Mouse (Mus musculus) c-Kit-positive CD71-positive TER-119-positive erythroid progenitor cells, embryonic 14.5 days (primary cell): Measurements from ENCODE around the gene Zfhx2.
A peak's percentile ranks its signal among the peaks of the same experiment; 100 is the strongest.

Source experiments
- DNase-seq: peaks from one replicate; pipeline ENCODE4 v3.0.0-alpha.2; 2013; ENCODE audit warnings: low spot score

Gene Zfhx2

DNA sequence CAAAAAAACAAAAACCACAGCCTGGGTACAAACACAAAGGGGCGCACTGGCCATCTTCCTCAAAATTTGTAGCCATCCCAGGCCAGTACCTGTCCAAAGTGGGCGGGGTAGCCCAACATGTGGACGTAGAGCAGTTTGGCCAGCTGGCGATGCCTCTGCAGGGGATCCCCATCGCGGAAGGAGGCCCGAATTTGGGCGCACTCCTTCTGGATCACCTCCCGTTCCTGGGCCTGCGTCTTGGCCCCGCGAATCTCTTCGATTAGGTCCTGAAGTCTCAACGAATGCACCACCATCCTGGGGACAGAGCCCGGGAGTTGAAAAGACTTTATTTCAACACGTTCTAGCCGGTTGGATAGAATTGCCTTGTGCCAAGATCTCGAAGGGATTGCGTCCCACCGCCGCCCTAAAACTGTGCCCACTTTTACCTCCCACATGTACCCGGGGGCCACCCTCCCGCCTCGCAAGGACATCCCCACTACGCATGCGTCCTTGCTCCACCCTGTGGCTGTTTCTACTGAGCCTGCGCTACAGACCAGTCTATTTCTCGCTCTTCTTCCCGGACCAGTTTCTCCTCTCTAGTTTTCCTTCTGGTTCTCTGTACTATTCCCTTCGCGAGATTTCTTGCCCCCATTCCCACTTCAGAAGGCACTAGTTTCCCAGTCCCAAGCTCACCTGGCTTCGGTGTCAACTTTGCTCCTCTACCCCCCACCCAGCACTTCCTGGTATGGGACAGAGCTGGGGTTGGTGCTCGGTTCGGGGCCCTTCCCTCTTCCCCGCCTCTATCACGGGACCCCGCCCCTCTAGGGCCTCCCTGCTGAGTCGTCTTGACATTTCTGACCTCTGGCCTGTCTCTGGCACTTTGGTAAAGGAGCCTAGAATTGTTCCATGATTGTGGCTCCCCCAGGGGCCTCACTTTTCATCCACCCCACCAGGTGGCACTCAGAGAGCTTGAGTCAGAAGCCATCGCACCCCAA is 14.0 kb upstream of the Zfhx2 start, which contains the start of gene Ap1g2:
Gene Ap1g2 (minus strand): TSS at position 758 of the 974 bp plus-strand sequence.
- DNase-seq = peak; percentile 81

DNA sequence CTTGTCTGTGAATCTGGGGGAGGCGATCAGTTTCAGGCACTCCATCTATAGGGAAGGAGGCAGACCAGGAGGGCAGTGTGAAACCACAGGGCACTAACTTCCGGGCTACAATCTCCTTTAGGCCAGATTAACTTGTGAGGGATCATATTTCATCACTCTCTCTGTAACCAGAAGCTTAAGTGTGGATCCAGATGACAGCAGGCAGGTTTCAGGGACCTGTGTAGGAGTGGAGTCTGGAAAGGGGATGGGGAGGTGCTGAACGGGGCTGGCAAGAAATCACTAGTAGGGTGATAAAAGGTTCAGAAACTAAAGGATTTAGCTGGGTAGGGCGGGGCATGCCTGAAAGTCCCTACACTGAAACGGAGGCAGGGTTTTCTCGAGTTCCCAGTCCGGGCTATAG is 13.3 kb upstream of the Zfhx2 start:
- no peak for DNase-seq

DNA sequence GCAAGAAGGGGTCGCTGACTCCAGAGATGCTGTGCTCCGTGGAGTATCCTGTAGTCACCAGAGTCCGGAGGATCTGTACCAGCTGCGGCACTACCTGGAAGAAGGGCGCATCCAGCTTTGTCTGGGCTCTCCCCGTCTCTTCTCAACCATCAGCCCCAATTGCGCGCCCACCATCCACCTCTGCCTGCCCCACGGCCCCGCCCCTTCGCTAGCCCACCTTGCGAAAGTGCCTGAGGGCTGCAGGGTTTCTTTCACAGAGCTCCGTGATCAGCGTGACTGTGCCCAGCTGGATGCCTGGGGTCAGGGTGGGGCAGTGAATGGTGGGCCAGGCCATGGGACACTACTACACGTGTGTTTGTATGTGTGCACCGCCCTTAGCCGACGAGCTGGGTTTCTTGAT is 12.2 kb upstream of the Zfhx2 start:
- DNase-seq = no peak

DNA sequence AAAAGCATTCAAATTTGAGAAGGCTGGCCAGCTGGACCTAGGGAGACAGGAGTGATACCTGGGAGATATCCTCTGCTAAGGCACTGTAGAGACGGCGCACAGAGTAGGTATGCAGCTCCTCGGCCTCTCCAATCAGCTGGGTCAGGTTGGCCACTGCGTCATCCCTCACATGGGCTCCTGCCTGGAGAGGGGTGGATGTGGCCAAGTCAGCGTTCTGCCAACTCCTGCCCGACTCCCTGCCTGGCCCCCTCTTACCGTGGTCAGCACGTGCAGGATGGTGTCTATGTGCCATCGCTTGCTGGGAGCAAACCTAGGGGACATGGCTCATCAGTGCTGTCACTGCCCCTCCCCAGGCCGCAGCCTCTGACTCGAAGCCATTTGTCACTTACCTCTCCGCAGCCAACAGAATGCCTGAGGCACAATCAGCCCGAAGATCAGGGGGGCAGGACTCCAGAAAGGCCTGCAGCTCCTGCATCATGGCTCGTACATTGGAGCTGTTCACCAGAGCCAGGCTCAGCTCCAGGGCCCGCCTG is 10.2 kb upstream of the Zfhx2 start:
- no peak for DNase-seq

DNA sequence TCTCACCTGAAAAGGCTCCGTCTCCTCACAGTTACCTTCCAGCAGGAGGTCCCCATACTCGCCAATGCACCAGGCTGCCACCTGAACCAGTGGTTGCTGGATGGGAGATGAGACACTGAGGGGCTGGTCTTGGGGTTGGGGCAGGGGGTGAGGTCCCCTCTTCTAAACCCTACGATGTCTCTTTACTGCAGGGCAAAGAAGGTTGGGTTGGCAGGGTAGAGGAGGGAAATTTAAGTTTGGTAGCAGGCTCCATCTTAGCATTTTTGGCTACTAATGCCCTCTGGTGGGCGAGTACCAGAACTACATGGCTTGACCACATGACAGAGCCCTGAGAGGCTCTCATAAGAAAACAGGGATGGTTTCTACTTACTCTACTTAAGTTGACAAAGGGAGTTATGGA is 9.5 kb upstream of the Zfhx2 start:
- DNase-seq = peak; percentile 57

DNA sequence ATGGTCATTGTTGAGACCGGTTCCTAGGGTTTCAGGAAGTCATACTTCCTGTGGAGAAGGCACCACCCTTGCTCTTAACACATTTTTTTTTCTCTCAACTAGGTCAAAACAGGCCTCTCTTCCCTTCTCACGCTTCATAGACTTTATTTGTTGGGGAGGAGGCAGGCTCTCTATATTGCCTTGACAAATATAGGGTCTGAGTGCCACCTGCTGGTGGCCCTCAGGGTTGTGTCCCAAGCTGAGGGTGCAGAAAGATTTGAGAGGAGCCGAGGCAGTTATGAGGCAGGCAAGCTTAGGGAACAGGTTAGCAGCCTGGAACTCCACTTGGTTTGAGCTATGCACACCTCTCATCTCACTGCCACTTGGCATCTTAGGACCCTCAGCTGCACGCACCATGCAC is 5.9 kb upstream of the Zfhx2 start:
- DNase-seq = peak; percentile 55

DNA sequence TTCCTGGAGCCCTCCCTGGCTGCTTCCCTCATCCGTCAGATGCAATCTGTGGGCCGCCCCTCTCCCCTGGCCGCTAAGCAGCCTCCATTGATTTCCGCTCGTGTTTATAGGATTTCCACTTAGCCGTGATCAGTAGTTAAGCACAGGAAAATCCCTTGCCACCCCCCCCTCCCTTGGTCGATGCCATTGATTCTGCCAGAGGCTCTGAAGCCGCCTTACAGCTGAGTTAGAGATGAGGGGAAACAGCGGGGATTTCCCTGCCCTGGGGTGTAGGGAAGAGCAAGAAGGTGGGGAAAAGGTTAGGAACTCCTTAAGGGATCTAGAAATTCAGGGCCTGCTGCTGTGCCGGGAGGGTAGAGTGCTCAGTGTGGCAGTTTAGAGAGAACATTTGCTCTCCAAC is 5.5 kb upstream of the Zfhx2 start:
- DNase-seq = no peak

DNA sequence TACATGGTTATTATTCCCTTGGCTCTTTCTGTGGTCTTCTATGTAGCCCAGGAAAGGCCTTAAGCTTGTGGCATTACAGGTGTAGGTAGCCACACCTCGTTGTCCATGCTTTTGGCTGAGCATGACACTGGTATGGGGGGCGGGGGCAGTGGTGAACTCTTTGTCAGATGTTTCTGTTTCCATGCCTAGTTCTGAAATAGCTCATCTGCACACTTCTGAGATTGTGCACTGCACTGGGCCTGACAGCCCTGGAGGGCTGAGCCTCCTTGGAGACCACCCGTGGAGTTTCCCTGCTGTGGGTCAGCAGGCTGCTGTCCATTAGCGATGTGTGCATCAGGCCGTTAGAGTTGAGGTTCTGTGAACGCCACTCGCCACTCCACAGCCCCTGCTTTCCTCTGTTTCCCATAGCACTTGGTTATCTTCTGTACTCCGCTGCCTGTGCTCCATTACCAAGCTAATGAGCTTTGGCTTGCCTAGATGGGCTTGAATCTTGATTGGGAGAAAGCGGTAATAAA is 4.5 kb upstream of the Zfhx2 start:
- DNase-seq = no peak

DNA sequence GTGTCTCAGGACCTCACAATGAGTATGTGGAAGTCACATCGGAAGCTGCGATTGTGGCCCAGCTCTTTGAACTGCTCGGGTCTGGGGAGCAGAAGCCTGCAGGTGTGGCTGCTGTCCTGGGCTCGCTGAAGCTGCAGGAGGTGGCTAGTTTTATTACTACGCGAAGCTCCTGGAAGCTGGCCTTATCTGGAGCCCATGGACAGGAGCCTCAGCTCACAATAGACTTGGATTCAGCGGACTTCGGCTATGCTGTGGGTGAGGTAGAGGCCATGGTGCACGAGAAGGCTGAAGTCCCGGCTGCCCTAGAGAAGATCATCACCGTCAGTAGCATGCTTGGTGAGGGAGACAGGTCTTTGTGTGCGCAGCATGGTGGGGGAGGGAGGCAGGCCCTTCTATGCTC is 3.5 kb upstream of the Zfhx2 start:
- no peak for DNase-seq

DNA sequence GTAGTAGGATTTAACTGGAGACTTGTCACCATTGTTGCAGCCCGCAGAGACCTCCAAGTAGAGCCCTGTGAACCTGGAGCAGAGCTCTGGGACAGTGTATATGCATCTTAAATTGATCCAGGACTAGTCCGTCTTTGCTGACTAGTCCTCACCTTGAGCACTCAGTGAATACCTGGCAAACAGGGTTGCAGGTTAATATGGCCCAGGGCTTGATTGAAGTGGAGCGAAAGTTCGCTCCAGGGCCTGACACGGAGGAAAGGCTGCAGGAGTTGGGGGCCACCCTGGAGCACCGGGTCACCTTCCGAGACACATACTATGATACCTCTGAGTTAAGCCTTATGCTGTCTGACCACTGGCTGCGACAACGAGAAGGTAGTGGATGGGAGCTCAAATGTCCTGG is 3.1 kb upstream of the Zfhx2 start:
- DNase-seq = no peak

DNA sequence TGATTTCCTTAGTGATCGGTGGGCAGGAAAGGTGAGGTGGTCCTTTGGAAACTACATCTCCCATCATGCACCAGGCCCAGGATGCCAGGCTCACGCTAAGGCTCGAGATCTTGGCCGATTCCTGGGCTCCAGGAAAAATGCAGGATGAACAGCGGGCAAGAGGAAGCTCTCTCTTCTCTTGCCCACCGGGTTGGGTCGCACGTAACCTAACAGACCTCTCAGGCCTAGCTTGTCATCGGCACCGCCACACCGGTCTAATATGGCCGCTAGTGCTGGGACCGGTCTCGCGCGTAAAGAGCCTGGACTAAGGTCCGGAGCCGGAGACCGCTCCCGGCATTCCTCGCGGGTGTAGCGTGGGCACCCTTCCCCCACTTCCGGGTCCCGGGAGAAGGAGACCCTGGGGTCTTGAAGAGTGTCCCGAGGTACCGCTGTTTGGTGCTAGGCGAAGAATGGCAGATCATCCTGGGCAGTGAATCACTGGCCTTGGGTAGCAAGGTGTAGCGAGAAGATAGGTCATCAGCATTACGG is 2.6 kb upstream of the Zfhx2 start, which contains the start of gene Thtpa:
Gene Thtpa (plus strand): TSS at position 81 of the 528 bp plus-strand sequence.
- peak; percentile 69 for DNase-seq

DNA sequence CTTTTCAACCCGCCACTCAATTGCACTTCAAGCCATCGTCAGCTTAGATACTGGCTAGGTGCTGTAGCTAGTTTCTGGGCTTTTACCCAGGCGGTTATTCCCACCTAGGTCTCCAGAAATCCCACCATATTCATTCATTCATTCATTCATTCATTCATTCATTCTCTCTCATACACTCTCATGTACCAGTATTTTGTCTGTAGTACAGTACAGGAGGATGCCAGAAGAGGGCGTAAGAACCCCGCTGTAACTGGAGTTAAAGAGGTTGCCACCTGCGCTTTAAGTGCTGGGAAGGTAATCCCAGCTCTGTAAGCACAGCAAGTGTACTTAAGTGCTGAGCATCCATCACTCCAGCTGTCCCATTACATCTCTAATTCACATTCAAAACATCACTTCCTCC is 1.8 kb upstream of the Zfhx2 start:
- peak; percentile 60 for DNase-seq

DNA sequence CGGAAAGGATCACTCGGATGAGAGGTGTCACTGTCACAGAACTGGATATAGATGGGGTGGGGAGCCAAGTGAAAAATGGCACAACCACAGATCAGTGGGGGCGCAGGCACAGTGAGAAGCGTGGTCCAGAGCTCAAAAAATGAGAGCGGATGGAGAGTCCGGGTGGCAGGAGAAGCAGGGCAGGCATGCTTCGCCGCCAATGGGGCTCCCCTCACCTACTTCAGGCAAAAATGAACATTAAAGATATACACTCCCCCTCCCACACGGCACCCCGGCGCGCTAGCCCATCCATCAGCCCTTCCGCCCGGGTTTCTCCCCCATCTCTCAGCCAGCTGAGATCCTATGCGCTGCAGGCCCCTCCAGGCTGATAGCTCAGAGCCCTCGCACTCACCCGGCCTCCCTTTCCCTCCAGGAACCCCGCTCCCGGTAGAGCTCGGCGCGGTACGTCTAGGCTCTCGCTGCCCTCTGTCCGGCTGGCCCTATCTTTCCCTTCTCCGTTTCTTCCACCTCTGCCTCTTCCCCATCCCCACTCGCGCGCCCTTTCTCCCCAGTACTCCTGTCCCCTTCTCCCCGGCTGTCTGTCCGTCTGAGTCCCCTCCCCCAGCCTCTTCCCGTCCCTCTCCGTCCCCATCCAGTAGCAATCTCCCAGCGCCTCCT is 787 bp downstream of the Zfhx2 start:
- no peak for DNase-seq

DNA sequence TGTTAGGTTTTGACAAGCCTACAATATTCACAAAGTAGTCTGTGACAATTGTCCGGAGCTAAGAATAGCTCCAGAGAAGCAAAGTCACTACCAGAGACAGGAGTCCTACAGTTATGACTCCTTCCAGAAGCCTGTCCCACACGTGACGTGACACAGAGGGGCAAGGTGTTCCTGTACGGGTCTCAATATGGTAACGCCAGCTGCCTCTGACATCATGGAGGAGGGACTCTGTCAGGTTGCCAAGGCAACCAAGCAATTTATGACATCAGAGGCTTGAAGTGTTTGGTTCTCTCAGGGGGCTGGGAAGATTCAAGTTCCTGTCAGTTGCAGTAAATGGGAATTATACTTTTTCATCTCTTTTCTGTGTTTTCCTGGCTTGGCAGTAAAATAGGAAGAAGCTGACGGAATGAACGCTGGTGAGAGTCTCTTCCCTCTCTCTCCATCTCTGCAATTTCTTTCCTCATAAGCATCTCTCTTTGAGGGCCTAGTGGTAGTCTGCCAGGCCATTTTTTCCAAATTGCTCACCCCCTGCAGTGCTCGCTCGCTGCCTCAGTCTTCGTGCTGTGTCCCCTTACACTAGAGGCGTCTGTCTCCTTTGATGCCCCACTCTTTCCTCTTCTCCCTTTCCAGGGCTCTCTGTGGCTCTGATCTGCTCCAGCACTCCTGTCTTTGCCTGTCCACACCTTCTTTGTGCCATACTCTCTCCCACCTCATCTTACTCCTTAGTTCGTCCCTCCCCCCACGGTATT is 2.8 kb downstream of the Zfhx2 start:
- DNase-seq = no peak

DNA sequence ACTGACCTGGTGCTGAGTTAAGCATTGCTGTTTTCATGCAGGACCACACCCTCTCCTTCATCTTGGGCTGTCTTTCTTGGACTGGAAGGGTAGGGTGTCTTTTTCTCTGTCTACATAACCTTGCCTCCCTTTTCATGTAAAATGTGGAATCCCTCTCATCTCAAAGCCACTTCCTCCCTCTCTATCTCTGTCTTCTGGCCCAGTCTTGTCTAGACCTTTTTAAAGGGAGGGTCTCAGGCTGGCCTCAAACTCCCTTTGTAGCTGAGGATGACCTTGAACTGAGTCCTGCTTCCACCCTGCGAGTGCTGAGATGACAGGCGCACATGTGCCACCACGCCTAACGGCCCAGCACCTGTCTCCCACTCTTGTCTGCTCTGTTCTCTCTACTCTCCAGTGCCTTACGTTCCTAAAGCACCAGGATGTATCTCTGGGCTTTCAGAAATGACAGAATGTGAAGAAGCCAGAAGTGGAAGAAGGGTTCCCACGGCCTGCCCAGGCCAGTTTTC is 6.1 kb downstream of the Zfhx2 start:
- DNase-seq = no peak

DNA sequence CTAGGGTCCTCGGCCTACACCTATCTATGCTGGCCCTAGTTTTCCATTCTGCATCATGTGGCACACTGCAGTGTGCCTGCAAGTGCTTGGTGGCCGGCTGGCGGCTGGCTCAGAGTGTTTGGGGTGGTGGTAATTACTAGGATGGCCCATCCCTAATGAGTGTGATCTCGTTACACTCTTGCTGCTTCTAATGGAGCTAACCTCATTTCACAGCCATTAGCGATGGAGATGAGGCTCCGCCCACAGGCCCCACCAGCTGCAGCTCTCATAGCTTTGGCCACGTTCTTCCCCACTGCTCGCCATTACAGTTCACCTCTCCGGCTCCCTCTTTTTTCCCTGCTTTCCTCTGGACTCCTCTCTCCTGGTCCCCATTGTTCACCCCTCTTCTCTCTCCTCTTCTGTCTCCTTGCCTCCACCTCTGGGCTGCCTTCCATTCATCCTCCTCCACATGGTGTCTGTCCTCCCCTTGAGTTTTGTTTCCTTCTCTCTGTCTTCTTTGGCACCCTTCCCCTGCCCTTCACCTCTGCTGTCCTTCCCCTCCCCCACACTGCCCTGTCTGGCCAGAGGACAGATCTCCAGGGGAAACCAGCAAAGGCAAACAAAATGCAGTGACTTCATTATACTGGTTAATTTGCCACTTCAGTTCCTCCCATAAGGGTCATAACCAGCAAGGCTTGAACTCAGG is 6.7 kb downstream of the Zfhx2 start:
- no peak for DNase-seq

DNA sequence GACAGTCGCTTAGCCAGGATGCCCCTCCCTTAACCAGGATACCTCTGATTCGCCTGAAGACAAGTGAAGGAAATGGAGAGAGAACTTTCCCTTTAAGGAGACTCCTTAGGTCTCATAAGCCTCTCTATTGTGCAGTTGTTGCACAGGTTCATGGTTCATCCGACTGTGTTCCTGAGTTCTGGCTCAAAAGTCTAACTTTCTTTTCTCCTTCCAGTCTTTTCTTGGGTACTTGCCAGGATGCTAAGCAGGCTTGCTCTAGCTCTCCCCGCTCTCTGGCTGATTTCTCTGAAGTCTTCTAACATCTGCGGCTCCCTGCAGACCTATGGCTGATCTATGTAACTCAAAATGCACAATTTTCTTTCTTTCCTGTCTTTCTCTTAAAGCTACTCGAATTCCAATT is 8.6 kb downstream of the Zfhx2 start:
- DNase-seq = no peak

DNA sequence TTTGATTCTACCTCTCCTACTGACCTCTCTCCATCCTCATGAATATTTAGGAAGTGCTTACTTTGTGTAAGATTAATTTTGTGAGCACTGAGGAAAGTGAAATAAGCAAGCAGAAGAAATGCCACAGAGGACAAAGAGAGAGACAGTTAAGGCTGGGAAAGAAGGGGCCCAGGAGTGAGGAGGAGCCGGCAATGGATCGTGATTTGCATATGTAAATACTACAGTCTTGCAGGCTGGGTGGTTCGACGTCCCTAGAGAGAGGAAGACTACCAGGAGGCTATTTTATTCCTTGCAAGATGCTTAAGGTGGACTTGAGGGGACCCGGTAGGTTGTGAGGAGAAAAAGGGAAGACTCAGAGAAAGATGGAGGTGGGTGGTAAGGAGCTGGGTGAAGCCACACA is 11.0 kb downstream of the Zfhx2 start:
- no peak for DNase-seq

DNA sequence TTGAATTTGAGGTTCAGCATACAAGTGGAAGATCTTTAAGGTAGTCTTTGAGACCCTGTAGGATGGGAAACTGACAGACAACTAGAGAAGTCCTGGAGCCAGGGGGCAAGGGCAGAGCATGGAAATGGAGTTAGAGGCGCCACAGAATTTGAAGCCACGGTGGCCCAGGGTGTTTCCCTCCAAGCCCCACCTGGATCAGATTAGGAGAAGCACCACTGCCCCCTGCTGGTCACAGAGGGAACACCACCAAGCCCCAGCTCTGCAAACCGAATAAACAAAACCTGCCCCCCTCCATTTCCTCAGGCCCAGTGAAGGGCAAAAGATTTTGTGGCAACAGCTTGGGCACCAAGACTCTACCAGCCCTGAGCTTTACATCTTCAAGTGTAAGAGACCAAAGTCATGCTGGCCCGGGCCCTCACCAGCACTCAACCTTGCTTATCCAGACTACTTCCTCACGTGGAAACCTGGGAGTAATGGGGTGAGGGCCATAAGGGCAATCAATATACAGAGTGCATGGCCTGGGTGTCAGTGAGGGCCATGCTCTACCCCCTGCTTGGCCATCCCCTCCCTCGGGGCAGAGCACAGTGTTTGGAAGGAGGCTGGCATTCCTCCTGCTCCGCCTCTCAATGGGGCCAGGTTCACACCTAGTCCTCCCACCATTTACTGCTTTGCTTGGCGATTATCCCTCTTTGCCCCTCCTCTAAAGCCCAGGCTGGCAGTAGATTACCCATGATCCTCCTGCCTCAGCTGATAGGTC is 12.7 kb downstream of the Zfhx2 start:
- DNase-seq = peak; percentile 74

DNA sequence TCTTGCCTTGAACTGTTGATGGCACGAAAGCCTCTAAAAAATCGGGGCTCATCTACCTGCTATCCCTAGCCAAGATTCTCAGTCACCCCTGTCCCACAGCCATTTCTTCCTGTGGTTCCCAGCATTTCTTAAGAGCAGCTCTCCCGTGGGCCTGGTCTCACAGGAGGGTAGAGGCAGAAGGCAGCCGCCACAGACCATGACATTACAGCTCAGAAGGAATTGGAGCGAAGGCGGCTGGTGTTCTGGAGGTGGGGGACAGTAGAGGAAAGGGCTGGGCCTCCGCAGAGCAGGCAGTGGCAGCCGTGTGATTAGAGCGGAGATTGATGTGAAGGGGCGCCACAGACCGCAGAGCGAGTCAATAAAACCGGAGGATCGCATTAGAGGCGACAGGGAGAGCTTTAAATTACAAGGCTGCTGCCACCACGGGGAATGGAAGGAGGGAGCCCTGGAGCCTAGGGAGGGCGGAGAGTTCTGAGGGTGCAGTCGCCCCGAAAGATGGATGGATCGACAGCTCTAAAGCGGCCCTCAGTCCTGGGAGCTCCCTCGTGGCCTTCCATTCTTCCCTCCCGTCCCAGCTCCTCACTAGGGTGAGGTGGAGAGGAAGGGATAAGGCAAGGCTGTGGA is 13.6 kb downstream of the Zfhx2 start:
- no peak for DNase-seq
